Mouse (Mus musculus) MEL (cell line): Measurements from ENCODE around the gene Wwtr1. TPM values are rescaled to one million over a fixed set of nuclear protein-coding genes. Genes with fewer than 3 reads are reported as not detected.

Experiments used
- DNase-seq: peaks from one replicate; pipeline ENCODE4 v3.0.0; 2011; ENCODE audit warnings: low read depth, low spot score
- H3K27ac ChIP-seq: 2 replicates; pipeline ENCODE4 v1.5.1; 2012; ENCODE audit warnings: low read depth, mild to moderate bottlenecking, control low read depth, low read length, moderate library complexity; ENCODE audit not compliant: control insufficient read depth
- H3K27me3 ChIP-seq, 2 experiments: fragments of 150-350 bp in 1 of 2; sonication (generic) in 1 of 2; 2 replicates each; pipeline ENCODE4 v1.6.1; 2012; ENCODE audit warnings: low read length in 2 of 2, mild to moderate bottlenecking in 2 of 2, improper control_type of control experiment in 1 of 2, moderate library complexity in 1 of 2; ENCODE audit not compliant: insufficient read depth in 2 of 2, control insufficient read depth in 1 of 2
- H3K36me3 ChIP-seq, 2 experiments: 2 replicates each; pipeline ENCODE4 v1.6.1; 2012 to 2014; ENCODE audit warnings: low read length in 2 of 2, improper control_type of control experiment in 1 of 2, inconsistent platforms in 1 of 2, mild to moderate bottlenecking in 1 of 2; ENCODE audit not compliant: insufficient read depth in 2 of 2, control insufficient read depth in 1 of 2
- H3K4me1 ChIP-seq, 2 experiments: fragments of 150-350 bp in 1 of 2; sonication (generic) in 1 of 2; 2 replicates each; pipeline ENCODE4 v1.6.1; 2012; ENCODE audit warnings: low read length in 2 of 2, improper control_type of control experiment in 1 of 2, mild to moderate bottlenecking in 1 of 2; ENCODE audit not compliant: insufficient read depth in 2 of 2, control insufficient read depth in 1 of 2
- H3K4me3 ChIP-seq, 2 experiments: fragments of 150-350 bp in 1 of 2; sonication (generic) in 1 of 2; 2 replicates each; pipeline ENCODE4 v1.5.1; 2012; ENCODE audit warnings: low read depth in 2 of 2, low read length in 2 of 2, mild to moderate bottlenecking in 2 of 2, moderate library complexity in 2 of 2, control low read depth in 1 of 2, improper control_type of control experiment in 1 of 2; ENCODE audit not compliant: control insufficient read depth in 1 of 2, insufficient read depth in 1 of 2
- H3K79me2 ChIP-seq: 2 replicates; pipeline ENCODE4 v1.6.1; 2012; ENCODE audit warnings: mild to moderate bottlenecking, low read length, moderate library complexity; ENCODE audit not compliant: control insufficient read depth, poor library complexity, insufficient read depth
- H3K9ac ChIP-seq: 2 replicates; pipeline ENCODE4 v1.6.1; 2012; ENCODE audit warnings: low read depth, mild to moderate bottlenecking, control low read depth, low read length, moderate library complexity; ENCODE audit not compliant: control insufficient read depth, poor library complexity, severe bottlenecking
- H3K9me3 ChIP-seq: fragments of 150-350 bp; sonication (generic); replicated peaks from 2 replicates; pipeline ENCODE4 v1.6.1; 2012; ENCODE audit warnings: mild to moderate bottlenecking, low read length, improper control_type of control experiment, moderate library complexity; ENCODE audit not compliant: insufficient read depth
- BHLHE40 ChIP-seq: IDR thresholded peaks from 2 replicates; pipeline ENCODE4 v1.6.1; 2012; ENCODE audit warnings: low read depth, mild to moderate bottlenecking, inconsistent platforms, low read length, improper control_type of control experiment, borderline replicate concordance
- CHD1 ChIP-seq: IDR thresholded peaks from 2 replicates; pipeline ENCODE4 v1.6.1; 2012; ENCODE audit warnings: low read depth, mild to moderate bottlenecking, inconsistent platforms, low read length, improper control_type of control experiment
- CHD2 ChIP-seq: IDR thresholded peaks from 2 replicates; pipeline ENCODE4 v1.6.1; 2011; ENCODE audit warnings: low read length, improper control_type of control experiment
- ELF1 ChIP-seq: IDR thresholded peaks from 2 replicates; pipeline ENCODE4 v1.6.1; 2014; ENCODE audit warnings: low read depth, mild to moderate bottlenecking, inconsistent platforms, low read length, improper control_type of control experiment, moderate library complexity
- EP300 ChIP-seq, 2 experiments: IDR thresholded peaks; 2 replicates each; pipeline ENCODE4 v1.6.1; 2011; ENCODE audit warnings: improper control_type of control experiment in 2 of 2, low read length in 2 of 2, low read depth in 1 of 2, mild to moderate bottlenecking in 1 of 2
- ETS1 ChIP-seq: IDR thresholded peaks from 2 replicates; pipeline ENCODE4 v1.6.1; 2012; ENCODE audit warnings: low read depth, mild to moderate bottlenecking, inconsistent platforms, low read length, improper control_type of control experiment, moderate library complexity
- GATA1 ChIP-seq: IDR thresholded peaks from 2 replicates; pipeline ENCODE4 v1.6.1; 2011; ENCODE audit warnings: low read depth, low read length, improper control_type of control experiment
- HCFC1 ChIP-seq: IDR thresholded peaks from 2 replicates; pipeline ENCODE4 v1.6.1; 2012; ENCODE audit warnings: low read depth, mild to moderate bottlenecking, inconsistent platforms, low read length, improper control_type of control experiment, moderate library complexity
- JUND ChIP-seq: IDR thresholded peaks from 2 replicates; pipeline ENCODE4 v1.6.1; 2011; ENCODE audit warnings: low read depth, mild to moderate bottlenecking, improper control_type of control experiment, low read length
- MAFK ChIP-seq: IDR thresholded peaks from 2 replicates; pipeline ENCODE4 v1.6.1; 2011; ENCODE audit warnings: low read depth, mild to moderate bottlenecking, low read length, improper control_type of control experiment, borderline replicate concordance
- MAZ ChIP-seq: IDR thresholded peaks from 2 replicates; pipeline ENCODE4 v1.6.1; 2012; ENCODE audit warnings: low read depth, mild to moderate bottlenecking, inconsistent platforms, low read length, improper control_type of control experiment
- MEF2A ChIP-seq: IDR thresholded peaks from 2 replicates; pipeline ENCODE4 v1.6.1; 2014; ENCODE audit warnings: low read depth, mild to moderate bottlenecking, inconsistent platforms, low read length, improper control_type of control experiment; ENCODE audit not compliant: poor library complexity, insufficient replicate concordance, severe bottlenecking; ENCODE audit errors: extremely low read depth
- MYB ChIP-seq: IDR thresholded peaks from 2 replicates; pipeline ENCODE4 v1.6.1; 2011; ENCODE audit warnings: mild to moderate bottlenecking, low read depth, low read length, improper control_type of control experiment
- NELFE ChIP-seq: IDR thresholded peaks from 2 replicates; pipeline ENCODE4 v1.6.1; 2011; ENCODE audit warnings: low read depth, low read length, improper control_type of control experiment
- NRF1 ChIP-seq: IDR thresholded peaks from 2 replicates; pipeline ENCODE4 v1.6.1; 2014; ENCODE audit warnings: low read depth, mild to moderate bottlenecking, inconsistent platforms, low read length, improper control_type of control experiment, moderate library complexity; ENCODE audit not compliant: poor library complexity, insufficient read depth, severe bottlenecking
- POLR2A ChIP-seq, 2 experiments: IDR thresholded peaks; 2 replicates each; pipeline ENCODE4 v1.6.1; 2011 to 2012; ENCODE audit warnings: low read length in 2 of 2, mild to moderate bottlenecking in 2 of 2, control low read depth in 1 of 2, improper control_type of control experiment in 1 of 2, low read depth in 1 of 2, moderate library complexity in 1 of 2; ENCODE audit not compliant: control insufficient read depth in 1 of 2, insufficient read depth in 1 of 2, poor library complexity in 1 of 2
- POLR2AphosphoS2 ChIP-seq: IDR thresholded peaks from 2 replicates; pipeline ENCODE4 v1.6.1; 2011; ENCODE audit warnings: low read length, improper control_type of control experiment
- RAD21 ChIP-seq: IDR thresholded peaks from 2 replicates; pipeline ENCODE4 v1.6.1; 2011; ENCODE audit warnings: mild to moderate bottlenecking, low read depth, low read length, improper control_type of control experiment
- RCOR1 ChIP-seq: IDR thresholded peaks from 2 replicates; pipeline ENCODE4 v1.6.1; 2012; ENCODE audit warnings: low read depth, mild to moderate bottlenecking, inconsistent platforms, low read length, improper control_type of control experiment
- SIN3A ChIP-seq: IDR thresholded peaks from 2 replicates; pipeline ENCODE4 v1.6.1; 2012; ENCODE audit warnings: low read length, improper control_type of control experiment, inconsistent platforms
- TAL1 ChIP-seq: IDR thresholded peaks from 2 replicates; pipeline ENCODE4 v1.6.1; 2012; ENCODE audit warnings: mild to moderate bottlenecking, inconsistent platforms, low read length, moderate library complexity, mixed read lengths
- TBP ChIP-seq: IDR thresholded peaks from 2 replicates; pipeline ENCODE4 v1.8.0; 2011; ENCODE audit warnings: low read depth, low read length, improper control_type of control experiment
- USF2 ChIP-seq, 2 experiments: IDR thresholded peaks; 2 replicates each; pipeline ENCODE4 v1.6.1; 2011 to 2012; ENCODE audit warnings: improper control_type of control experiment in 2 of 2, low read length in 2 of 2, borderline replicate concordance in 1 of 2, inconsistent platforms in 1 of 2, low read depth in 1 of 2, mild to moderate bottlenecking in 1 of 2; ENCODE audit not compliant: insufficient read depth in 1 of 2
- ZC3H11A ChIP-seq: IDR thresholded peaks from 2 replicates; pipeline ENCODE4 v1.6.1; 2012; ENCODE audit warnings: low read depth, mild to moderate bottlenecking, inconsistent platforms, low read length, improper control_type of control experiment
- ZMIZ1 ChIP-seq: IDR thresholded peaks from 2 replicates; pipeline ENCODE4 v1.6.1; 2012; ENCODE audit warnings: low read depth, mild to moderate bottlenecking, inconsistent platforms, low read length, improper control_type of control experiment, moderate library complexity
- ZNF384 ChIP-seq: IDR thresholded peaks from 2 replicates; pipeline ENCODE4 v1.6.1; 2012; ENCODE audit warnings: low read depth, mild to moderate bottlenecking, inconsistent platforms, low read length, improper control_type of control experiment
- polyA plus RNA-seq, 2 experiments: library from polyadenylated mRNA; stranded (reverse) in 1 of 2; unstranded in 1 of 2; fragments of >175 nt in 1 of 2; fragments of >200 nt in 1 of 2; gene quantifications; 2 replicates each; pipeline versions ENCODE4 v1.2.1 to v1.2.4; 2012; ENCODE audit warnings: low replicate concordance in 2 of 2, low read depth in 1 of 2; ENCODE audit not compliant: insufficient read length in 2 of 2, insufficient read depth in 1 of 2, missing spikeins in 1 of 2
- total RNA-seq: library from RNA; depleted of rRNA; stranded (reverse); fragments of 300-350 nt; gene quantifications from 2 replicates; pipeline ENCODE4 v1.2.3, GENCODE M21; 2012

The Wwtr1 gene
- total and polyA plus RNA-seq, 3 experiments: not detected

DNA sequence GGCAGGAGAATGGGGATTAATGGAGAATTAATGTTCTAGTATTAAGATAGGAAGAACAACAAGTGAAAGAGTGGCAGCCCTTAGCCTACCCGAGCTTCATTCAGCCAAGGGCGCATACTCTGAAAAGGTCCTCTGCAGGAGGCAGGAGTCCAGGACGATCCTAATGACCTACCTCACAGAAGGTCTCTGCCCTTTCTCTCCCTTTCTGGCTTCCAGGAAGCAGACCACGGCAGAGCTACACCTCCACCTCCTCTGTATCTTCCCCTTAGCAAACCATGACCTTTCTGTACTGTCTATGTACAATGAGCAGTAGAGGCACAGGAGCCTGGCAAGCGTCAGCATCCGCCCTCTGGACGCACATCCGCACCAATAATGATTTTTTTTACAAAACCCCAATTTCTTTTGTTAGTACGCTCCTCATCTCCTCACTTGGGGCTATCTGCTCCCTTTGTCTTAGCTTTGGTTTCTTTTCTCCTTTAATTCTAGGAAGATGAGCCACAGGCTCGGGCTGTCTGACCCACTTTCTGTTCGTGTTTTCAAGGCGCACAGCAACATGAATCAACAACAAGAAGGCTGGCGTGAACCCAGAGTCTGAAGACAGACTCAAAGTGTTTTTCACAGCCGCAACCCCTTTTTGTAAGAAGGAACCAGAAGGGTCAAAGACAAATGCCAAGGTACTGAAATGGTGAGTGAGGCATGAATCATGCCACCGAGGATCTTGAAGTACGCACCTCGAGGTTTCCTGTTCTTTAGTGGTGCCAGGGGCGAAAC, 63.7 kb downstream of the Wwtr1 start:
- Histone ChIP-seq H3K79me2 (no peaks in the 10 kb centered on the region), H3K4me1 (no peaks in the 10 kb centered on the region), H3K27me3 (no peaks in the 10 kb centered on the region), H3K4me3 (no peak overlapping the region), H3K27ac (no peak overlapping the region), H3K9me3 (no peaks in the 10 kb centered on the region), H3K9ac (no peak overlapping the region), H3K36me3 (no peaks in the 10 kb centered on the region)
- no peak for DNase-seq
- TF ChIP-seq BHLHE40: no peak
- no peak for TF ChIP-seq HCFC1
- TF ChIP-seq ETS1: no peak
- TF ChIP-seq USF2 (IDR thresholded peaks at IDR 0.05; ENCODE audit: borderline replicate concordance in 1 of 2, insufficient read depth in 1 of 2, low read depth in 1 of 2, low read length in 2 of 2): no peak
- TF ChIP-seq TAL1: no peak
- no peak for TF ChIP-seq CHD2
- no peak for TF ChIP-seq RCOR1
- no peak for TF ChIP-seq GATA1
- no peak for TF ChIP-seq ZC3H11A
- no peak for TF ChIP-seq NRF1
- TF ChIP-seq RAD21: no peak
- no peak for TF ChIP-seq ELF1
- no peak for TF ChIP-seq ZNF384
- TF ChIP-seq MYB: no peak
- TF ChIP-seq ZMIZ1: no peak
- TF ChIP-seq EP300 (IDR thresholded peaks at IDR 0.05; ENCODE audit: low read depth in 1 of 2, low read length in 2 of 2): no peak
- no peak for TF ChIP-seq CHD1

DNA sequence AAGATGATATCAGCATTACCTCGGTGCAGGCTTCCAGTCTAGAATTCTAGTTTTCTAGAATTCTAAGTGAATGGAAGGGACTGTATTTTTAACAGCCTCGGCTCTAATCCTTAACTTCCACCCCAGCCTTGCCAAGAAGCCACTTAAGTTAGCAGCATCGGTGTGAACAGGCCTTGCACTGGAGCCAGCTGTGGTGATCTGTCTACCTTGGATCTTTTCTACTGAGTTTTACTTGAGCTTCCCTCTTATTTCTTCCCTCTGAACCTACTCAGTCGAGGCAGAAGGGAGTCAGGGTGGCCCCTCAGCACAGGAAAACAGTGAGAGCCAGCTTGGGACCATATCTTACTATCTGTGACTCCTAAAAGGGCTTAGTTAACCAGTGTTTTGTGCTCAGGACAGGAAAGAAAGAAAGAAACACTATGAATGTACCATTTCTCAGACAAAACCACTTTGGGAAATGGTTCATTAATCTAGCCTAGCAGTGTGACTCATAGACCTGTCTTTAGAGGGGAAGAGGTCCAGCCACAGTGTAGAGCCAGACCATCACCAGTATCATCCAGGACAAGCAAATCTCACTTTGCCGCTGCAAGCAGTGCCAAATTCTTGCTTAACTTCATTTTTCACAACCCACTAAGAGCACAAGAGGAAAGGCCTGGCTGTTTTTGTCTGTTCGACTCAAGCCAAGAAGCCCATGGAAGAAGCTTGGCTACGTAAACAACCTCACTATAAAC, 65.6 kb downstream of the Wwtr1 start:
- H3K4me1 ChIP-seq: no peaks in the 10 kb centered on the region
- no peaks in the 10 kb centered on the region for H3K79me2 ChIP-seq
- no peaks in the 10 kb centered on the region for H3K9me3 ChIP-seq
- no peak overlapping the region for H3K4me3 ChIP-seq
- DNase-seq: no peak
- TF ChIP-seq ZNF384 (no peak), JUND (no peak), RCOR1 (no peak), CHD1 (no peak), MAZ (no peak), BHLHE40 (no peak), MEF2A (no peak), TBP (no peak), POLR2A (IDR thresholded peaks at IDR 0.05; ENCODE audit: control insufficient read depth in 1 of 2, insufficient read depth in 1 of 2, low read depth in 1 of 2, low read length in 2 of 2, poor library complexity in 1 of 2) (no peak), ETS1 (no peak), NELFE (no peak), POLR2AphosphoS2 (no peak), HCFC1 (no peak), ZMIZ1 (no peak), ELF1 (no peak), SIN3A (no peak), MAFK (no peak)
- H3K9ac ChIP-seq: no peak overlapping the region
- no peak overlapping the region for H3K27ac ChIP-seq
- no peaks in the 10 kb centered on the region for H3K27me3 ChIP-seq
- H3K36me3 ChIP-seq: no peaks in the 10 kb centered on the region
